Mouse (Mus musculus) midbrain, postnatal 0 days (tissue): ENCODE results near the gene Slc34a3. TPM values are rescaled to one million over a fixed set of nuclear protein-coding genes. Genes with fewer than 3 reads are reported as not detected.

Experiments
- ATAC-seq: fragments of 200-750 bp; cut with Nextera tagmentation; 2 replicates; pipeline ENCODE4 v1.8.0; 2017; ENCODE audit warnings: moderate number of reproducible peaks, mild to moderate bottlenecking, moderate TSS enrichment, moderate library complexity; ENCODE audit not compliant: low FRiP score
- DNase-seq: peaks from one replicate; pipeline ENCODE4 v3.0.0-alpha.2; 2015; ENCODE audit warnings: low spot score
- H3K27ac ChIP-seq: fragments of 300-500 bp; sonication (generic); 2 replicates; pipeline ENCODE4 v1.5.1; 2014; ENCODE audit warnings: low read depth, mild to moderate bottlenecking, low read length, mixed read lengths
- H3K27me3 ChIP-seq: fragments of 300-500 bp; sonication (generic); 2 replicates; pipeline ENCODE4 v1.6.1; 2014; ENCODE audit warnings: low read length, control low read depth, mixed read lengths; ENCODE audit not compliant: insufficient read depth
- H3K36me3 ChIP-seq: fragments of 300-500 bp; sonication (generic); 2 replicates; pipeline ENCODE4 v1.6.1; 2014; ENCODE audit warnings: low read length, control low read depth, mixed read lengths; ENCODE audit not compliant: insufficient read depth
- H3K4me1 ChIP-seq: fragments of 300-500 bp; sonication (generic); 2 replicates; pipeline ENCODE4 v1.6.1; 2014; ENCODE audit warnings: mild to moderate bottlenecking, control low read depth, antibody characterized with exemption, low read length, mixed read lengths; ENCODE audit not compliant: insufficient read depth
- H3K4me2 ChIP-seq: fragments of 300-500 bp; sonication (generic); 2 replicates; pipeline ENCODE4 v1.6.1; 2014; ENCODE audit warnings: low read depth, mild to moderate bottlenecking, low read length, mixed read lengths; ENCODE audit not compliant: poor library complexity, severe bottlenecking
- H3K4me3 ChIP-seq: fragments of 300-500 bp; sonication (generic); 2 replicates; pipeline ENCODE4 v1.5.1; 2014; ENCODE audit warnings: low read depth, mild to moderate bottlenecking, low read length, moderate library complexity
- H3K9ac ChIP-seq: fragments of 300-500 bp; sonication (generic); replicated peaks from 2 replicates; pipeline ENCODE4 v1.6.1; 2014; ENCODE audit warnings: mild to moderate bottlenecking, low read length, moderate library complexity, mixed read lengths; ENCODE audit not compliant: poor library complexity, severe bottlenecking
- H3K9me3 ChIP-seq: fragments of 300-500 bp; sonication (generic); 2 replicates; pipeline ENCODE4 v1.6.1; 2016; ENCODE audit warnings: low read length, control low read depth
- CTCF ChIP-seq: IDR thresholded peaks from 2 replicates; pipeline ENCODE4 v1.5.1; 2016; ENCODE audit warnings: antibody characterized with exemption, mild to moderate bottlenecking
- WGBS: fragments of 180-500 bp; shearing (Covaris S2); extraction: QIAGEN DNeasy Blood & Tissue Kit; methylation state at CpG from one replicate; pipeline ENCODE4 v1.1.7; 2014; 5-methylcytosine and 5-hydroxymethylcytosine counted together
- polyA plus RNA-seq: library from polyadenylated mRNA; unstranded; fragments of >200 nt; fragmentation: Nextera tagmentation; extraction: Ambion mirVana; gene quantifications from 2 replicates; pipeline ENCODE4 v1.2.1, GENCODE M21; 2015
- total RNA-seq: library from RNA; depleted of rRNA; stranded (reverse); fragments of >200 nt; gene quantifications from 2 replicates; pipeline ENCODE4 v1.2.3, GENCODE M21; 2014

The Slc34a3 gene
- total and polyA plus RNA-seq, 2 experiments from 2014 or later, result not detected

DNA sequence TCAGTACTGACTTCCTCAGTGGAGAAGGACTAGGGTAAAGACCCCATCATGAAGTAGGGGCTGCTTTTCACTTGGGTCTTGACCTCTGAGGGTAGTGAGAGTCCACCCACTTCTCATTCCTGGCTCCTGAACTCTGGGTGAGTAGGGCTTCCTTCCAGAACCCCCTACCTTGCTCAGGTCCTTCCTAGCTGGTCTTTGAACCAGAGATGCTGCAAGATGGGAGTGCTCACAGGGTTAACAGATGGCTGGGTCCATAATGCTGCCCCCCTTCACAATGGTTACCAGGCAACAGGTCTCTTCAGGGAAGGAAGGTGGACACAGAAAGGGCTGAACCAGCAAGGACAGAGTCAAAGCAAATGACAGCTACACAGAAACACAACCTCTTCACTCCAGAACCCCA, 15.7 kb downstream of the Slc34a3 start, which contains the start of gene Fam166a:
Gene Fam166a (plus strand): TSS at position 301 of the 400 bp plus-strand sequence.
- Histone ChIP-seq H3K9me3 (no peaks in the 10 kb centered on the region), H3K9ac (no peak within 1 kb of the TSS), H3K4me1 (peaks cover 3% of the 10 kb centered on the region; the same call in 1 of the 2 replicates), H3K27me3 (no peaks in the 10 kb centered on the region), H3K36me3 (peaks cover 6% of the 10 kb centered on the region; the same call in 1 of the 2 replicates), H3K4me2 (no peak within 1 kb of the TSS), H3K27ac (no peak within 1 kb of the TSS), H3K4me3 (no peak within 1 kb of the TSS)
- no peak for DNase-seq
- no peak for TF ChIP-seq CTCF
- no peak for ATAC-seq

GRCm38 (mm10) chr2:25217666-25218065, 16.5 kb downstream of the Slc34a3 start:
- H3K27me3 ChIP-seq, result no peaks in the 10 kb centered on the region
- no peak overlapping the region for H3K27ac ChIP-seq
- no peak overlapping the region for H3K4me3 ChIP-seq
- peaks cover 6% of the 10 kb centered on the region; the same call in 1 of the 2 replicates for H3K36me3 ChIP-seq
- no peak for DNase-seq
- WGBS, result 60% methylated on average over 2 of the region's 2 CpGs
- no peak overlapping the region for H3K4me2 ChIP-seq
- H3K4me1 ChIP-seq, result no peaks in the 10 kb centered on the region
- TF ChIP-seq CTCF, result no peak
- no peak for ATAC-seq
- no peaks in the 10 kb centered on the region for H3K9me3 ChIP-seq
- H3K9ac ChIP-seq, result no peak overlapping the region

- 71% methylated on average over 3 of the region's 3 CpGs for WGBS
- DNase-seq (no peak), ATAC-seq (no peak)
- Histone ChIP-seq H3K27ac (no peak within 1 kb of the TSS), H3K4me1 (peaks cover 12% of the 10 kb centered on the region; the same call in 1 of the 2 replicates), H3K4me2 (no peak within 1 kb of the TSS), H3K9ac (no peak within 1 kb of the TSS), H3K9me3 (no peaks in the 10 kb centered on the region), H3K27me3 (no peaks in the 10 kb centered on the region), H3K4me3 (no peak within 1 kb of the TSS), H3K36me3 (no peaks in the 10 kb centered on the region)
- TF ChIP-seq CTCF, result no peak
Measured at GRCm38 (mm10) chr2:25214444-25214843, 19.7 kb downstream of the Slc34a3 start, which contains the start of gene Stpg3. Gene Stpg3, minus strand, starts transcription at chr2:25214637.

GRCm38 (mm10) chr2:25213266-25213865, 20.8 kb downstream of the Slc34a3 start:
- WGBS, result 70% methylated on average over 23 of the region's 23 CpGs
- Histone ChIP-seq H3K27me3 (no peaks in the 10 kb centered on the region), H3K9me3 (no peaks in the 10 kb centered on the region), H3K36me3 (no peaks in the 10 kb centered on the region), H3K4me3 (no peak overlapping the region), H3K4me2 (no peak overlapping the region), H3K9ac (no peak overlapping the region), H3K27ac (no peak overlapping the region), H3K4me1 (peaks cover 12% of the 10 kb centered on the region; the same call in 1 of the 2 replicates)
- TF ChIP-seq CTCF, result no peak
- ATAC-seq, result no peak
- DNase-seq, result no peak

- no peaks in the 10 kb centered on the region for H3K27me3 ChIP-seq
- H3K9ac ChIP-seq, result peak within 1 kb of the TSS; percentile 90
- peak within 1 kb of the TSS; percentile 92 for H3K4me3 ChIP-seq
- ATAC-seq, result peak; percentile 89
- TF ChIP-seq CTCF, result 0 out of 2 replicates have a peak, but pooled peaks have one; percentile 5
- H3K36me3 ChIP-seq, result peaks cover 4% of the 10 kb centered on the region
- H3K27ac ChIP-seq, result peak within 1 kb of the TSS; percentile 92
- H3K4me2 ChIP-seq, result peak within 1 kb of the TSS; percentile 86
- H3K9me3 ChIP-seq, result no peaks in the 10 kb centered on the region
- peak; percentile 90 for DNase-seq
- WGBS, result under 1% methylated on average over 44 of the region's 44 CpGs
- peaks cover 12% of the 10 kb centered on the region; the same call in 1 of the 2 replicates for H3K4me1 ChIP-seq
Measured at GRCm38 (mm10) chr2:25211121-25211670, 23.0 kb downstream of the Slc34a3 start, which contains the start of gene Nelfb. Gene Nelfb, minus strand, starts transcription at chr2:25211489.

DNA sequence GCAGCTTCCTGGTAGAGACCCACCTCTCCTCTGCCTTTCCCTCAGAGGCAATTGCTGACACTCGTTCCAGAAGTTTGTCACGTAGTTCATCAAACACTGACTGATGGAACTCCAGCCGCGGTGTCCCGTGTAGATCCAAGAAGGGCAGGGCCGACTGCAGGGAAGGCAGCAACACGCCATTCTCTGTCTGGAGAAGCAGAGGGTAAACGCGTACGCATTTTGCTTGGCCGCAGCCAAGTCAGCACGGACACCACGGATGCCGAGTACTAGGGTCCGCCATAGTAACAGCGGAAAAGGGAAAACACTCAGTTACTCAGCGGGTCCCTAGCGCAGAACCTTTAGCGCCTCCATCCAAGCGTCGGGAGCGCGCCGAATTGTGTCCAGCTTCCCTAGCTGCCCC, 23.5 kb downstream of the Slc34a3 start:
- Histone ChIP-seq H3K4me3 (peak overlapping the region; percentile 92), H3K9me3 (no peaks in the 10 kb centered on the region), H3K36me3 (peaks cover 9% of the 10 kb centered on the region), H3K4me1 (peaks cover 12% of the 10 kb centered on the region; the same call in 1 of the 2 replicates), H3K27ac (peak overlapping the region; percentile 92), H3K4me2 (peak overlapping the region; percentile 86), H3K27me3 (no peaks in the 10 kb centered on the region), H3K9ac (peak overlapping the region; percentile 90)
- ATAC-seq, result peak; percentile 25; the same call in 1 of the 2 replicates
- DNase-seq, result no peak
- under 1% methylated on average over 24 of the region's 24 CpGs for WGBS
- no peak for TF ChIP-seq CTCF
